Mouse (Mus musculus) embryonic facial prominence, embryonic 13.5 days (tissue): Measurements from ENCODE around the gene Ppp4r2. TPM values are rescaled to one million over a fixed set of nuclear protein-coding genes. Genes with fewer than 3 reads are reported as not detected.

Source experiments
- ATAC-seq: fragments of 200-750 bp; cut with Nextera tagmentation; 2 replicates; pipeline ENCODE4 v1.8.0; 2017; ENCODE audit warnings: low read depth; ENCODE audit not compliant: insufficient number of reproducible peaks, insufficient read depth, low FRiP score, low TSS enrichment
- H3K27ac ChIP-seq: fragments of 300-500 bp; sonication (generic); 2 replicates; pipeline ENCODE4 v1.5.1; 2015; ENCODE audit warnings: moderate library complexity, mild to moderate bottlenecking, inconsistent platforms
- H3K27me3 ChIP-seq: fragments of 300-500 bp; sonication (generic); 2 replicates; pipeline ENCODE4 v1.6.1; 2015; ENCODE audit warnings: mild to moderate bottlenecking, inconsistent platforms
- H3K36me3 ChIP-seq: fragments of 300-500 bp; sonication (generic); 2 replicates; pipeline ENCODE4 v1.6.1; 2015; ENCODE audit warnings: mild to moderate bottlenecking, inconsistent platforms
- H3K4me1 ChIP-seq: fragments of 300-500 bp; sonication (generic); 2 replicates; pipeline ENCODE4 v1.6.1; 2015; ENCODE audit warnings: inconsistent platforms
- H3K4me2 ChIP-seq: fragments of 300-500 bp; sonication (generic); 2 replicates; pipeline ENCODE4 v1.6.1; 2015; ENCODE audit warnings: moderate library complexity, mild to moderate bottlenecking, inconsistent platforms
- H3K4me3 ChIP-seq: fragments of 300-500 bp; sonication (generic); 2 replicates; pipeline ENCODE4 v1.5.1; 2015; ENCODE audit warnings: mild to moderate bottlenecking, inconsistent platforms
- H3K9ac ChIP-seq: fragments of 300-500 bp; sonication (generic); 2 replicates; pipeline ENCODE4 v1.6.1; 2015; ENCODE audit warnings: mild to moderate bottlenecking, inconsistent platforms
- H3K9me3 ChIP-seq: fragments of 300-500 bp; sonication (generic); 2 replicates; pipeline ENCODE4 v1.6.1; 2016; ENCODE audit warnings: inconsistent platforms
- WGBS: fragments of 180-500 bp; shearing (Covaris S2); methylation state at CpG from one replicate; pipeline ENCODE4 v1.1.7; 2015; ENCODE audit warnings: mixed read lengths; 5-methylcytosine and 5-hydroxymethylcytosine counted together
- polyA plus RNA-seq: library from polyadenylated mRNA; unstranded; fragments of >200 nt; fragmentation: Nextera tagmentation; extraction: Ambion mirVana; gene quantifications from 2 replicates; pipeline ENCODE4 v1.2.1, GENCODE M21; 2015

Gene Ppp4r2
- polyA plus RNA-seq: 25.4 and 28.6 TPM in 2 replicates

GRCm38 (mm10) chr6:100833355-100833754 is at the start of gene Ppp4r2:
Gene Ppp4r2, plus strand, starts transcription at chr6:100833622.
- WGBS: under 1% methylated on average over 47 of the region's 50 CpGs
- ATAC-seq: peak; percentile 91
- H3K9ac ChIP-seq: peak within 1 kb of the TSS; percentile 88

GRCm38 (mm10) chr6:100787726-100788125 is 45.7 kb upstream of the Ppp4r2 start:
- peaks cover 89% of the 10 kb centered on the region for H3K36me3 ChIP-seq

More at GRCm38 (mm10) chr6:100833355-100833754, at the start of gene Ppp4r2:
- peaks cover 32% of the 10 kb centered on the region for H3K36me3 ChIP-seq
- H3K27ac ChIP-seq: peak within 1 kb of the TSS; percentile 91
- no peaks in the 10 kb centered on the region for H3K9me3 ChIP-seq
- peak within 1 kb of the TSS; percentile 81 for H3K4me3 ChIP-seq
- no peaks in the 10 kb centered on the region for H3K27me3 ChIP-seq
- H3K4me1 ChIP-seq: peaks cover 18% of the 10 kb centered on the region; the same call in 1 of the 2 replicates
- peak within 1 kb of the TSS; percentile 60 for H3K4me2 ChIP-seq

GRCm38 (mm10) chr6:100789161-100789560 is 44.3 kb upstream of the Ppp4r2 start:
- H3K9me3 ChIP-seq: no peaks in the 10 kb centered on the region
- WGBS: 92% methylated on average over 1 of the region's 1 CpGs

More at GRCm38 (mm10) chr6:100787726-100788125, 45.7 kb upstream of the Ppp4r2 start:
- H3K27ac ChIP-seq: no peak overlapping the region
- 88% methylated on average over 1 of the region's 1 CpGs for WGBS
- no peak overlapping the region for H3K4me3 ChIP-seq
- no peaks in the 10 kb centered on the region for H3K27me3 ChIP-seq
- no peak for ATAC-seq
- no peak overlapping the region for H3K9ac ChIP-seq
- peaks cover 3% of the 10 kb centered on the region for H3K4me1 ChIP-seq
- no peak overlapping the region for H3K4me2 ChIP-seq
- H3K9me3 ChIP-seq: no peaks in the 10 kb centered on the region

GRCm38 (mm10) chr6:100792055-100792659 is 41.3 kb upstream of the Ppp4r2 start:
- no peak for ATAC-seq
- Histone ChIP-seq H3K4me3 (no peak overlapping the region), H3K27ac (no peak overlapping the region), H3K9me3 (no peaks in the 10 kb centered on the region), H3K36me3 (peaks cover 65% of the 10 kb centered on the region), H3K4me2 (no peak overlapping the region), H3K9ac (no peak overlapping the region), H3K27me3 (no peaks in the 10 kb centered on the region), H3K4me1 (peaks cover 21% of the 10 kb centered on the region)
- 71% methylated on average over 3 of the region's 3 CpGs for WGBS

More at GRCm38 (mm10) chr6:100789161-100789560, 44.3 kb upstream of the Ppp4r2 start:
- no peak overlapping the region for H3K4me3 ChIP-seq
- no peaks in the 10 kb centered on the region for H3K27me3 ChIP-seq
- ATAC-seq: no peak
- H3K9ac ChIP-seq: no peak overlapping the region
- H3K4me1 ChIP-seq: peaks cover 12% of the 10 kb centered on the region
- H3K27ac ChIP-seq: no peak overlapping the region
- peaks cover 79% of the 10 kb centered on the region for H3K36me3 ChIP-seq
- H3K4me2 ChIP-seq: no peak overlapping the region

- Histone ChIP-seq H3K27ac (peak overlapping the region; percentile 33; the same call in 1 of the 2 replicates), H3K9ac (no peak overlapping the region), H3K4me1 (peaks cover 21% of the 10 kb centered on the region), H3K4me2 (no peak overlapping the region), H3K36me3 (peaks cover 67% of the 10 kb centered on the region), H3K9me3 (no peaks in the 10 kb centered on the region), H3K27me3 (no peaks in the 10 kb centered on the region), H3K4me3 (no peak overlapping the region)
- ATAC-seq: no peak
- WGBS: 52% methylated on average over 14 of the region's 14 CpGs
Measured at GRCm38 (mm10) chr6:100792973-100793769, 40.3 kb upstream of the Ppp4r2 start.

GRCm38 (mm10) chr6:100795797-100796196 is 37.6 kb upstream of the Ppp4r2 start:
- H3K4me1 ChIP-seq: peaks cover 29% of the 10 kb centered on the region
- peaks cover 67% of the 10 kb centered on the region for H3K36me3 ChIP-seq
- ATAC-seq: no peak
- no peak overlapping the region for H3K4me2 ChIP-seq
- no peaks in the 10 kb centered on the region for H3K9me3 ChIP-seq
- H3K9ac ChIP-seq: no peak overlapping the region
- H3K27ac ChIP-seq: no peak overlapping the region
- no peaks in the 10 kb centered on the region for H3K27me3 ChIP-seq
- H3K4me3 ChIP-seq: no peak overlapping the region
- WGBS: 35% methylated on average over 6 of the region's 6 CpGs

GRCm38 (mm10) chr6:100799290-100799689 is 34.1 kb upstream of the Ppp4r2 start:
- no peak overlapping the region for H3K4me2 ChIP-seq
- peaks cover 52% of the 10 kb centered on the region for H3K36me3 ChIP-seq
- peaks cover 18% of the 10 kb centered on the region for H3K4me1 ChIP-seq
- ATAC-seq: no peak
- H3K9me3 ChIP-seq: no peaks in the 10 kb centered on the region
- H3K27me3 ChIP-seq: no peaks in the 10 kb centered on the region
- H3K4me3 ChIP-seq: no peak overlapping the region
- WGBS: 71% methylated on average over 6 of the region's 6 CpGs
- H3K9ac ChIP-seq: no peak overlapping the region
- H3K27ac ChIP-seq: 0 out of 2 replicates have a peak overlapping the region, but pooled peaks have one; percentile 9

- Histone ChIP-seq H3K36me3 (peaks cover 52% of the 10 kb centered on the region), H3K4me2 (no peak overlapping the region), H3K4me3 (no peak overlapping the region), H3K9me3 (no peaks in the 10 kb centered on the region), H3K27me3 (no peaks in the 10 kb centered on the region), H3K9ac (no peak overlapping the region), H3K4me1 (peaks cover 18% of the 10 kb centered on the region), H3K27ac (no peak overlapping the region)
- no peak for ATAC-seq
- 91% methylated on average over 4 of the region's 4 CpGs for whole genome bisulfite sequencing
Measured at GRCm38 (mm10) chr6:100799766-100800165, 33.7 kb upstream of the Ppp4r2 start.

GRCm38 (mm10) chr6:100800497-100800955 is 32.9 kb upstream of the Ppp4r2 start:
- Histone ChIP-seq H3K4me1 (peaks cover 14% of the 10 kb centered on the region; the same call in 1 of the 2 replicates), H3K4me2 (no peak overlapping the region), H3K36me3 (peaks cover 57% of the 10 kb centered on the region), H3K9ac (no peak overlapping the region), H3K27ac (no peak overlapping the region), H3K9me3 (no peaks in the 10 kb centered on the region), H3K4me3 (no peak overlapping the region), H3K27me3 (no peaks in the 10 kb centered on the region)
- no peak for ATAC-seq
- WGBS: 63% methylated on average over 10 of the region's 10 CpGs

GRCm38 (mm10) chr6:100802381-100803083 is 30.9 kb upstream of the Ppp4r2 start:
- no peaks in the 10 kb centered on the region for H3K27me3 ChIP-seq
- H3K4me1 ChIP-seq: peaks cover 9% of the 10 kb centered on the region; the same call in 1 of the 2 replicates
- H3K9ac ChIP-seq: no peak overlapping the region
- no peak overlapping the region for H3K4me3 ChIP-seq
- peaks cover 58% of the 10 kb centered on the region for H3K36me3 ChIP-seq
- no peak overlapping the region for H3K27ac ChIP-seq
- H3K9me3 ChIP-seq: no peaks in the 10 kb centered on the region
- 67% methylated on average over 13 of the region's 13 CpGs for WGBS
- ATAC-seq: no peak
- no peak overlapping the region for H3K4me2 ChIP-seq

- Histone ChIP-seq H3K4me1 (peaks cover 9% of the 10 kb centered on the region; the same call in 1 of the 2 replicates), H3K36me3 (peaks cover 51% of the 10 kb centered on the region), H3K27me3 (no peaks in the 10 kb centered on the region), H3K4me2 (no peak overlapping the region), H3K9ac (no peak overlapping the region), H3K4me3 (no peak overlapping the region), H3K27ac (no peak overlapping the region), H3K9me3 (no peaks in the 10 kb centered on the region)
- no peak for ATAC-seq
- WGBS: 79% methylated on average over 3 of the region's 3 CpGs
Measured at GRCm38 (mm10) chr6:100803250-100803649, 30.2 kb upstream of the Ppp4r2 start.
